Mouse (Mus musculus): ENCODE results near the gene Jmjd7.

Jmjd7 gene

GRCm38 (mm10) chr2:120062248-120062647, 35.0 kb downstream of the Jmjd7 start:
- DNase-seq: no peak

DNA sequence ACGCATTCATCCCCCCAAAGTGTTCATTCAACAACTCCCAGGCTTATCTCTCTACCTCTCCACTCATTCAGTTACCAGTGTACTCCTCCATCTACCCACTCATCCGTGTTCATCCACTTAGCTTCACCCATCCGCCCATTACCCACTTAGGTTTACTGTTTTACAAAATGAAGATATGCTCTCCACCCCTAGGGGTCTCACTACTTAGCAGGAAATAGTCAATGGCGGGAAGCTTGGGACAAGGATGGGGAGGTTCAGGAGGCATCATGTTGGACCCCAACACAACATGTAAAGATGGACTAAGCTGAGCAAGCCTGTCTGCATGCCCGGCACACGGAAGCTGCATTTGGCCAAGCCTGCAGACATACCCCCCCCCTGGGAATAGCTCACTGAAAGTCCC, 37.4 kb downstream of the Jmjd7 start:
- DNase-seq: peak; percentile 10

GRCm38 (mm10) chr2:120065243-120065642, 38.0 kb downstream of the Jmjd7 start:
- no peak for DNase-seq

DNA sequence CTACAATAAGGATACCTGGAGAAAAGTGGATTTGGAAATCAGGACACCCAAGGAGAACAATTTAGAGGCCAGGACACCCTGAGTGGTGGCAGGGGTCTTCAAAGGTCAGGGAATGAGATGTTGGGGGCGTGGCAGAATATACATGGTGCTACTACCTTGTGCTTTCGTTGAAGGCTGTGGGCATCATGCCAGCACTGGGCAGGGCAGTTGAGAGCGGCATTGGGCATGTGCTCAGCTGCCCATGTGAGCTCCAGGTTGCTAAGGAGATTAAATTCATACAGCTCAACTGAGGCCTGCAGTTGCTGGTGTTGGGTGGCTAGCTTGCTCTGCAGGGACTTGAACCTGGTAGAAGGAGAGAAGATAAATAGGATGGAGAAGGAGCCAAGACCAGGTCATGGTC, 38.9 kb downstream of the Jmjd7 start:
- DNase-seq: no peak

DNA sequence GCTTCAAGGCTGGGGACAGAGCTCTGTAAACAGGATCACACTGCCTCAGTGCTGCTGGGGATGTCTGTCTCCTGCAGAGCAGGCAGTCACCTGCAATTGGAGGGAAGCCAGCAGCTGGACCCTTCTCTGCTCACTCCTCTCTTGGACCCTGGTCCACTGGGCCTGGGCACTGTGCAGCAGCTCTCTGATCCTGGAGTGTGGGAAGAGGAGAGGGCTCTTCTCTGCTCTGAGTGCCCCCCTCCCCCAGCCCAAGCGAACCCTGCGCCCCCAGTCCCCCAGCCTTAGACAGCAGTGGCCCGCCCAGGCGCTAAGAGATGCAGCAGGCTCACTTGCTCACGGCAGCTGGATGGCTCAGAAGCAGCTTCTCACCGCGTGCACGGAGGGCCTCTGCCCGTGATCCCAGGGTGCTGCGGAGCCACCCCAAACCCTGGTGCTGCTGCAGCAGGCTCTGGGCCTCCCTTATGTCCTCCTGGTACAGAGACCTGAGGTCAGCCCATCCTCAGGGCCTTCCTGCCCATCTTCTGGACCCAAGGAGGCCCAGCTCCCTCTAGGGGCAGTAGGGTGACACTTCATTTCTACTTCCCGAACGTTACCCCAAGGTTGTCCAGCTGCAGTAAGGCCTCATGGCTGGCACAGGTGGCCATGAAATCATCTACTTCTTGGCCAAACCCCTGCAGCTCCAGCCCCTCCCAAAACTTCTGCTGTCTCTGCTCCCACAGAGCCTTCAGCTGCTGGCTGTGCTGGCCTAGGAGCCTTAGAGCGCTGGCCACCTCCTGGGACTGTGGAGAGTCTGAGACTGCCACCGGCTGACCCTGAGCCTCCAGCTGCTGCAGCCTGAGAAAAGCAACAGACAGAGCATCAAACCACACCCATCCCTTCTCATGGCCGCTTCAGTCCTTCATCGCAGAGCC, 41.5 kb downstream of the Jmjd7 start:
- peak; percentile 69 for DNase-seq

- no peak for DNase-seq
These were observed 42.2 kb downstream of the Jmjd7 start for GRCm38 (mm10) chr2:120069466-120069990.

- DNase-seq: no peak
These were observed 46.8 kb downstream of the Jmjd7 start for GRCm38 (mm10) chr2:120074096-120074495.

- peak; percentile 63 for DNase-seq
These were observed 48.9 kb downstream of the Jmjd7 start for GRCm38 (mm10) chr2:120076076-120076705.

Data from retina, postnatal 1 day (tissue).